Mouse (Mus musculus) subcutaneous adipose tissue, adult 2 months (tissue): Measurements from ENCODE around the gene Lrriq3. TPM values are rescaled to one million over a fixed set of nuclear protein-coding genes. Genes with fewer than 3 reads are reported as not detected.

Experiments used
- polyA plus RNA-seq: library from polyadenylated mRNA; depleted of rRNA; stranded (reverse); fragments of >200 nt; gene quantifications from 2 replicates; pipeline ENCODE4 v1.2.3, GENCODE M21; 2012; ENCODE audit warnings: low replicate concordance; rRNA removed

Gene Lrriq3
- 0.35 and 0.95 TPM in 2 replicates for polyA plus RNA-seq

DNA sequence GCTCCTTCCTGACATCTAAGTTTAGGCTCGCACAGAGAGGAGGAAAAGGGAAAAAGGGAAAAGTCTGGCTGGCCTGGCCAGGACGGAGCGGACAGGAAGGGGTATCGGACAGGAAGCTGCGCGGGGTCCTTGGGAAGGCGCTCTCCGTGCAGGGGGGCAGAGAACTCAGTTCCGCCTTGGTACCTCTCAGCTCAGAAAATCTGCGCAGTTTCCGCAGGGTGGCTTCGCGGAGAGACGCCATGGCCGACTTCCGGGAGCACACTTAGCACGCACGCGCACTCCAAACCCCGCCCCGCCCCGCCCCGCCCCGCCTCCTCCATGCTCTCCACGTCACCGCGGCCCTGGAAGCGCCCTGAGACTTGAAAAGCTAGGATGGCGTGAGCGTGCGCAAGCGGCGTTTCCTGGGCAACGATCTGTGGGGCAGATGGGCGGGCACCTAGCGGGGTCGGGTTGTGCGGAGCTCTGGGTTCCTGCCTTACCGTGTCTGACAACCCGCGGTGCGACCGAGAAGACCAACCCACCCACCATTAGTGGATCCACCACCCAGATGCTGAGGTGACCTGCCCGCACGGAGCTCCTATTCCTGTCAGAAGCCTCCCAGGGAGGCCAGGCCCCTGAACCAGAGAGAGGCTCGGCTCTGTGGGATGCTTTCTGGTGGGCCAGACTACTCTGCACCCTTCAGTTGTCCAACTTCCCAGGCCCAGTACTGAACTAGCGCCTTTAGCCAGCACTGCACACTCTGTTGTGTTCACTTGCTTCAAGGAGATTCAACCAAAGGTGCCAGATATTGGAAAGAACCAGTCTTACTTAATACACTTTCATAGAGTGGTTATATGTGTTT, at the start of gene Lrriq3, which contains the start of gene Fpgt:
Lrriq3 (plus strand) TSS at position 319 of the 841 bp plus-strand sequence.
Fpgt (minus strand) TSS at position 288 of the 841 bp plus-strand sequence.

DNA sequence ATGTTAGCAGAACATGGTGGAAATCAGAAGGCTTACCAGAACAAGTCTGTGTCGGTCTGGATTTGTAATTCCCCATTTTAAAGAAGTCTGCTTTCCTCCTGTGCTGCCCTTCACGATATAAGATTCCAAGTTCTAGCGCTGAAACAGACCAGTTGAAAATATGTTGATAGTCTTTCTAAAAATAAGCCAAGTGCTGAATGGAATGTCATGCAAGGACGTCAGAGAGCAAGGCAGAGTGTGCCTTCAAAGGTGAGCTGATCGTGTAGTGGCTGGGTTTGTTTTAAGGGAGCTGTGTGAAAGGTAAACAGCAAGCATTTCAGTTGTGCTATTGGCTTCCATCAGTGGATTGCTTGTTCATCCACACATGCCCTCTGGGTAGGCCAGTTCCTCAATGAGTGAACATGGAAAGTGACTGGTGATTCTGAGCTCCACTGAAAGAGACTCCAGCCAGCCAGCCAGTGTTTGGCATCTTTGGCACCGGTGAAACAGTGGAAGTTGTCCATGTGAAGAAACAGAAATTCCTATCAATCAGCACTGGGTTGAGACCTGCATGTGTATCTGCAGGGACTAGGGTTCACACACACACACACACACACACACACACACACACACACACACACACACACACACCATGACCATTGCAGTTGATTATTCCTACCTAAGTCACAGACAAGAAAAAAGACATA, 37.9 kb upstream of the Lrriq3 start, which contains the start of gene Tnni3k:
Tnni3k (minus strand) TSS at position 177 of the 686 bp plus-strand sequence.

Other genes starting within 250 kb of the Lrriq3 start
- gene Tnni3k, start 38.0 kb upstream of the Lrriq3 start, polyA plus RNA-seq = 0.10 TPM in 1 of 2 replicates, not detected in the other
- 12.8 and 15.3 TPM in 2 replicates for gene Fpgt, start within 50 bp of the Lrriq3 start, polyA plus RNA-seq